Mouse (Mus musculus) left cerebral cortex, adult 2 months (tissue): ENCODE measurements around the gene Map3k5. TPM values are rescaled to one million over a fixed set of nuclear protein-coding genes. Genes with fewer than 3 reads are reported as not detected.

ENCODE experiments used
- DNase-seq, 2 experiments: peaks; one replicate each; pipeline ENCODE4 v3.0.0; 2021 to 2022; ENCODE audit warnings: low spot score in 2 of 2, mixed read lengths in 1 of 2; ENCODE audit errors: extremely low spot score in 1 of 2
- H3K27ac ChIP-seq: fragments of 200-600 bp; 2 replicates; pipeline ENCODE4 v1.8.1; 2022
- H3K4me3 ChIP-seq: fragments of 200-600 bp; 2 replicates; pipeline ENCODE4 v1.8.1; 2022
- CTCF ChIP-seq: fragments of 200-600 bp; IDR thresholded peaks from 2 replicates; pipeline ENCODE4 v1.8.1; 2022; ENCODE audit warnings: antibody characterized with exemption, mild to moderate bottlenecking, moderate library complexity
- intact Hi-C: fragments of 180-260 bp; cut with DNase I; formaldehyde crosslinking; loops from one replicate; pipeline ENCODE4 v1.15.1; 2025
- long read RNA-seq, 2 experiments: library from polyadenylated mRNA; stranded (forward); transcript quantifications; one replicate each; pipeline ENCODE4 v2.0.0; 2021; ENCODE audit warnings: borderline mapping rate in 2 of 2
- total RNA-seq, 2 experiments: library from RNA; stranded (reverse); gene quantifications; 2 replicates each; pipeline ENCODE4 v1.2.3; 2021

Gene Map3k5
- total RNA-seq: 10 to 100 TPM; 48.4 to 52.7 TPM
- long read RNA-seq, experiment 1, partial matches to known transcripts: 0 of 3 reads
- long read RNA-seq, experiment 1, other reads (novel, unspliced or antisense): 3 of 3 reads
- long read RNA-seq, experiment 2, partial matches to known transcripts: 3 of 6 reads
- long read RNA-seq, experiment 2, other reads (novel, unspliced or antisense): 3 of 6 reads

DNA sequence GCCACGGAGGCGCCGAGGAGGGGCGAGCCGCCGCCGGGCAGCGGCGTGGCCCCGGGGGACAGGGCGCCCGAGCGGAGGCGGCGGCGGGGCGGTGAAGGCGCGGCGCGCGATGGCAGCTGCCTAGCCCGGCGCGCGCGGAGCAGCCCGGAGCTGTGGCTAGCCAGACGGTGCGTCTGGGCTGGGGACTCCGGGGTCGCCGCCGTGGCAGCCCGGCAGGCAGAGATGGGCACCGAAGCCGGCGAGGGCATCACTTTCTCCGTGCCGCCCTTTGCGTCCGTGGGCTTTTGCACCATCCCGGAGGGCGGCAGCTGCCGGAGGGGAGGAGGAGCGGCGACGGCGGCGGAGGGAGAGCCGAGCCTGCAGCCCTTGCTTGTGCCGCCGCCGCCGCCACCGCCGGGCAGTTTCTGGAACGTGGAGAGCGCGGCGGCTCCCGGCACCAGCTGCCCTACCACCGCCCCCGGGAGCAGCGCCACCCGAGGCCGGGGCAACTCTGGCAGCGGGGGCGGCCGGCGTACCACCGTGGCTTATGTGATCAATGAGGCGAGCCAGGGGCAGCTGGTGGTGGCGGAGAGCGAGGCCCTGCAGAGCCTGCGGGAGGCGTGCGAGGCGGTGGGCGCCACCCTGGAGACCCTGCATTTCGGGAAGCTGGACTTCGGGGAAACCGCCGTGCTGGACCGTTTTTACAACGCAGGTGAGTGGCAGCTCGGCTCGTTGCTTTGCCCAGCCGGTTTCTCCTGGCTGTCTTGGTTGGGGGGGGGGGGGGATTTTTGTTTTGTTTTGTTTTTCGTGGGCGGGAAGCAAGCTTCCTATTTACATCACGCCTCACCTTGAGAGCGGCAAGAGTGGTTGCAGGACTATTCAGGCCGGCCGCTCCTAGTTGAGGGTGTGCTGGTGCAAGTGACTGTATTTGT, at the start of gene Map3k5:
TSS of gene Map3k5 (plus strand) at position 89 of the 911 bp plus-strand sequence.
- DNase-seq: peak; percentile 47 to 54
- intact Hi-C loops: loop anchor here (1.0 to 5.0 kb wide), 3 partner anchors 72 to 188 kb away; no protein-coding TSS in a partner anchor
- TF ChIP-seq CTCF: peak; percentile 13; the same call in 1 of the 2 replicates
- Histone ChIP-seq H3K27ac (peak within 1 kb of the TSS; percentile 93), H3K4me3 (peak within 1 kb of the TSS; percentile 92)

GRCm38 (mm10) chr10:19886249-19886648, 48.0 kb upstream of the Map3k5 start:
- TF ChIP-seq CTCF: no peak
- no peak for DNase-seq
- no peak overlapping the region for H3K4me3 ChIP-seq
- H3K27ac ChIP-seq: no peak overlapping the region
- intact Hi-C loops: no loop called here

- Histone ChIP-seq H3K4me3 (no peak overlapping the region), H3K27ac (no peak overlapping the region)
- no peak for TF ChIP-seq CTCF
- no peak for DNase-seq
- intact Hi-C loops: loop anchor here (5.0 kb wide), 1 partner anchor 38 kb away; the partner anchor contains the start of gene Slc35d3
These were observed 44.4 kb upstream of the Map3k5 start for GRCm38 (mm10) chr10:19889908-19890307.

- no peak overlapping the region for H3K27ac ChIP-seq
- intact Hi-C loops: loop anchor here (5.0 kb wide), 1 partner anchor 39 kb away; the partner anchor contains the start of gene Slc35d3
- no peak for TF ChIP-seq CTCF
These were observed 42.6 kb upstream of the Map3k5 start for GRCm38 (mm10) chr10:19891686-19892085.

DNA sequence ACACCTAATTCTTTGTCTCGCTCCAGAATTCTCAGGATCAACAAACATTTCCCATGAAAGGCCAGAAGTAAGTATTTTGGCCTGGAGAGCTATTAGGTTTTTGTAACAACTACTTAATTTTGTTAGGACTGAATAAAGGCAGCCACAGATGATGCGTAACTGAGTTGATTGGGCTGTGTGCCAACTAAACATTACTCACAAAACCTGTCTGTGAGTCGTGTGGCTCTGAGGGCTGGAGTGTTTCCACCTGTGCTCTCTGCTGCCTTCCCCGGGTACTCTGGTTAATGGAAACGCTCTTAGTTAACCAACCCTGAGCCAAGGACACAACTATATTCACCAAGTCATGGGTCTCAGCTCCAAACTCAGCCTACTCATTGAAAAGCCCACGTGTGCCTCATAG, 41.1 kb upstream of the Map3k5 start:
- TF ChIP-seq CTCF: no peak
- H3K27ac ChIP-seq: no peak overlapping the region
- intact Hi-C loops: loop anchor here (5.0 kb wide), 1 partner anchor 41 kb away; the partner anchor contains the start of gene Slc35d3
- no peak overlapping the region for H3K4me3 ChIP-seq
- no peak for DNase-seq

More at GRCm38 (mm10) chr10:19891686-19892085, 42.6 kb upstream of the Map3k5 start:
- DNase-seq: no peak
- no peak overlapping the region for H3K4me3 ChIP-seq

DNA sequence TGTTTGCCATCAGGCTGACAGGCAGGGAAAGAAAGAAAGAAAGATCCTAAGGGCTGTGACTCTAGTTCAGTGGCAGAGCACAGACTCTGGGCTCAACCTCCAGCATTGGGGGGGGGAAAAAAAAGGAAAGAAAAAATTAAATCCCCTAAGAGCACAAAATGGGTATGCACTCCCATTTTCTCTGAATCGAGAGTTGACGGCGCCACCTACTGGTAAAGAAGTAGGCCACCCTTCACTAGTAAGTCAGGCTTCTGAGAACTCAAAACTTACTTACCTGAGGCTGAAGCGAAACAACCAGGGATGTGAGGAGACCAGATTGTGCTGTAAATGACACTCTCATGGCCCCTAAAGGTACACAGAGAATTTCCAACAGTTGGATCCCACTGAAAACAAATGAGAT, 40.3 kb upstream of the Map3k5 start:
- Histone ChIP-seq H3K4me3 (no peak overlapping the region), H3K27ac (no peak overlapping the region)
- peak; percentile 85 for TF ChIP-seq CTCF
- DNase-seq: peak; percentile 20 to 46
- intact Hi-C loops: loop anchor here (1.0 to 5.0 kb wide), 3 partner anchors 42 to 654 kb away; partner anchors contain the start of gene Slc35d3

GRCm38 (mm10) chr10:19900191-19900590, 34.1 kb upstream of the Map3k5 start:
- intact Hi-C loops: loop anchor here (10.0 kb wide), 1 partner anchor 305 kb away; the partner anchor contains the start of gene Ifngr1
- no peak overlapping the region for H3K27ac ChIP-seq
- DNase-seq: no peak

DNA sequence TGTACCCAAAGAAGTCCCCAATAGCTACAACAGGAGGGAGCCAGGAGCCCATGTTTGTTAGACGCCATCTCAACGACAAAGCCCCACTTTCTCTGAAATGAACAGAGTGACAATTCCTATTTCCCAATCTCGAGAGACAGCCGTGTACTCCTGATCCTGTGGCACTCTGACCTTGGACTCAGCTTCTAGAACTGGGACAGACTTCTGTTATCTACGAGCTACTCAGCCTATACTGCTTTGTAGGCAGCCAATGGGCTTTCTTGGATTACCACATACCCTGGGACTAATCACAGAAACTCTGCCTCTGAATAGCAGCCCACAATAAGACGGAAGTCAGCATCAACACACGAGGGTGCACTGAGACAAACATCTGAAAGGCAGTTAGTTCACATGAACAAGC, 32.3 kb upstream of the Map3k5 start:
- intact Hi-C loops: loop anchor here (10.0 kb wide), 1 partner anchor 307 kb away; the partner anchor contains the start of gene Ifngr1
- Histone ChIP-seq H3K4me3 (no peak overlapping the region), H3K27ac (no peak overlapping the region)
- DNase-seq: no peak
- no peak for TF ChIP-seq CTCF

More at GRCm38 (mm10) chr10:19900191-19900590, 34.1 kb upstream of the Map3k5 start:
- no peak overlapping the region for H3K4me3 ChIP-seq
- TF ChIP-seq CTCF: no peak

DNA sequence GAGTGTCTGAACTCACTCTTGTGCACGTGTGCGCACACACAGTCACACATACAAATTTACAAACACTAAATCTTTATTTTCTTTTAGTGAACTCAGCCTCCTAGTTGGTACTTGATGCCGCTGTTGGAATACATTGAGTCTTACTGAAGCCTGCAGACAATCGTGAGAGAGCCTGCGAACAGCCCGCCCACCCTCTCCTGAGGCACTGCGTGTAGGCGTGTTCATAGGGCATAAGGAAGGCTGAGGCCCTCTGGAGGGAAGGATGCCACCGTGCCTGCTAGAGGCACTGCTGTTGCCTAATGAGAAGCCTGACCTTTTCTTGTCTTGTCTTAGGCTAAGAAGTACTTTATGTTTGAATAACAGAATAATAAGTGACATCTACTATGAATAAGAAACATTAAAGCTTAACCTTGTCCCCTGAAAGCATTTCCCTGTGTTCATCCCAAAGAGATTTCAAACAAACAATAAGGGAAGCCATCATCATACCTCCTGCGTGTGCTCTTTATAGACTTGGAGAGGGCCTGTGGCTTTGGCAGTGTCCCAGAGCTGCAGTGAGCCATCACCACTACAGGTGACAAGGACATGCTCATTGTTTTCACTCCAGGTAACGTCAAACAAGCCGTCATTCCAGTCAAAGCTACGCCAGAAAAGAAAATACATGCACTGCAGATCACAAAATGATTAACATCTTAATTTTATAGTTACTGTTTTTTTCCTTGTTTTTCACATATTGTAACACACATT, 30.0 kb upstream of the Map3k5 start:
- intact Hi-C loops: loop anchor here (10.0 kb wide), 1 partner anchor 309 kb away; the partner anchor contains the start of gene Ifngr1
- DNase-seq: peak; percentile 65 to 66
- TF ChIP-seq CTCF: peak; percentile 7
- peak overlapping the region; percentile 48; the same call in 1 of the 2 replicates for H3K27ac ChIP-seq
- no peak overlapping the region for H3K4me3 ChIP-seq

DNA sequence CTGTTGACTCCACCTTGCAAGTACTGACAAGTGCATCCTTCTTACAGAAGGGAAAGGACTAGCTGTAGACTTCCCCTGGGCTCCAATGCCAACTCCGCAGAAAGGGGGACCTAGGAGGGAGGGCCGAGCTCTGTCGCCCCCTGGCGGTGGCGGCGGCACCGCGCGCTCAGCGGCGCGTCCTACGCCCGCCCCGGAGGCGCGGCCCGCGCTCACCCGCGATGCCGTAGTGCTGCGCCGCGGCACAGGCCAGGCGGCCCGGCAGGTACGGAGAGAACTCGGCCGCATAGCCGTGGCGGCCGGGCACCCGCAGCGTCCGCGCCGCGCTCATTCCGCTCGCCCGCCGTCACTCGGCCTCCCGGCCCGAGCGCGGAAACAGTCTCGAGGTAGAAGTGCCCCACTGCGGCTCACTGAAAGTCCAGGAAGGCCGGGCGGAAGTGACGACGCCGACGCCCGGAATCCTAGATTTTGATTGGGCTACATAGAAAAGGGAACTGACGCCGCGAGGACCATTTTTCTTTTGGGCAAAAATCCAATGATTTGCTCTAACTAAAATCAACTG, 26.9 kb upstream of the Map3k5 start, which contains the start of gene Pex7:
TSS of gene Pex7 (minus strand) at position 444 of the 559 bp plus-strand sequence.
- intact Hi-C loops: loop anchor here (1.0 to 10.0 kb wide), 3 partner anchors 218 to 415 kb away; partner anchors contain the start of gene Ifngr1
- peak; percentile 92 for DNase-seq
- Histone ChIP-seq H3K4me3 (peak within 1 kb of the TSS; percentile 67), H3K27ac (peak within 1 kb of the TSS; percentile 97)
- TF ChIP-seq CTCF: peak; percentile 97

DNA sequence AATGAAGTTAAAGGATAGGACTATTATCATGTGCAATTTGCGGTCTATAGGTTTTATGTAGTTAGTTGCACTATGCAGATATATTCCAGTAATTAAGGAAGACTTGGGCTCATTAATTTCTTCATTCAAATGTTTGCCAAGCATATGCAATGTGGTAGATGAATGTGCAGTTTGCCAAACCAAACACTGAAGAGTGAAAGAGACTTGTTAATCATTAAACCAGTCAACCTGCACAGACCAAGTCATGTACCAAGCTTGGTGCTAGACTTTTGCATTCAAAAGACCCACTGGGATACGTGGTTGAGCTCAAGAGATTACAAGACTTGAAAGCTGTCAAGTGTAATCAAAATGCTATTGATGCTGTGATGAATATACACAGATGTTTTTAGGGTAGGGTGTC, 26.2 kb upstream of the Map3k5 start:
- no peak for TF ChIP-seq CTCF
- intact Hi-C loops: loop anchor here (5.0 to 10.0 kb wide), 2 partner anchors 313 to 416 kb away; partner anchors contain the start of gene Ifngr1
- H3K27ac ChIP-seq: no peak overlapping the region
- DNase-seq: no peak
- no peak overlapping the region for H3K4me3 ChIP-seq
